Mouse (Mus musculus) left cerebral cortex, adult 18-20 months (tissue): ENCODE measurements around the gene B4galt2. TPM values are rescaled to one million over a fixed set of nuclear protein-coding genes. Genes with fewer than 3 reads are reported as not detected.
A peak's percentile ranks its signal among the peaks of the same experiment; 100 is the strongest.

Experiments
- DNase-seq, 2 experiments: peaks; one replicate each; pipeline ENCODE4 v3.0.0; 2021 to 2022; ENCODE audit warnings: low spot score in 2 of 2, mixed read lengths in 1 of 2
- long read RNA-seq, 2 experiments: library from polyadenylated mRNA; stranded (forward); transcript quantifications; one replicate each; pipeline ENCODE4 v2.0.0; 2021
- total RNA-seq, 2 experiments: library from RNA; stranded (reverse); gene quantifications; 2 replicates each; pipeline ENCODE4 v1.2.3; 2021

Gene B4galt2
- 10 to 100 TPM; 82.6 to 89.3 TPM for total RNA-seq
- long read RNA-seq, experiment 1, transcript B4galt2-201 (8 exons, 2,312 nt): major isoform, 166 of 264 reads
- long read RNA-seq, experiment 1, partial matches to known transcripts: 61 of 264 reads
- long read RNA-seq, experiment 1, other reads (novel, unspliced or antisense): 35 of 264 reads
- long read RNA-seq, experiment 2, transcript B4galt2-201 (8 exons, 2,312 nt): major isoform, 89 of 150 reads
- long read RNA-seq, experiment 2, partial matches to known transcripts: 42 of 150 reads
- long read RNA-seq, experiment 2, other reads (novel, unspliced or antisense): 19 of 150 reads

DNA sequence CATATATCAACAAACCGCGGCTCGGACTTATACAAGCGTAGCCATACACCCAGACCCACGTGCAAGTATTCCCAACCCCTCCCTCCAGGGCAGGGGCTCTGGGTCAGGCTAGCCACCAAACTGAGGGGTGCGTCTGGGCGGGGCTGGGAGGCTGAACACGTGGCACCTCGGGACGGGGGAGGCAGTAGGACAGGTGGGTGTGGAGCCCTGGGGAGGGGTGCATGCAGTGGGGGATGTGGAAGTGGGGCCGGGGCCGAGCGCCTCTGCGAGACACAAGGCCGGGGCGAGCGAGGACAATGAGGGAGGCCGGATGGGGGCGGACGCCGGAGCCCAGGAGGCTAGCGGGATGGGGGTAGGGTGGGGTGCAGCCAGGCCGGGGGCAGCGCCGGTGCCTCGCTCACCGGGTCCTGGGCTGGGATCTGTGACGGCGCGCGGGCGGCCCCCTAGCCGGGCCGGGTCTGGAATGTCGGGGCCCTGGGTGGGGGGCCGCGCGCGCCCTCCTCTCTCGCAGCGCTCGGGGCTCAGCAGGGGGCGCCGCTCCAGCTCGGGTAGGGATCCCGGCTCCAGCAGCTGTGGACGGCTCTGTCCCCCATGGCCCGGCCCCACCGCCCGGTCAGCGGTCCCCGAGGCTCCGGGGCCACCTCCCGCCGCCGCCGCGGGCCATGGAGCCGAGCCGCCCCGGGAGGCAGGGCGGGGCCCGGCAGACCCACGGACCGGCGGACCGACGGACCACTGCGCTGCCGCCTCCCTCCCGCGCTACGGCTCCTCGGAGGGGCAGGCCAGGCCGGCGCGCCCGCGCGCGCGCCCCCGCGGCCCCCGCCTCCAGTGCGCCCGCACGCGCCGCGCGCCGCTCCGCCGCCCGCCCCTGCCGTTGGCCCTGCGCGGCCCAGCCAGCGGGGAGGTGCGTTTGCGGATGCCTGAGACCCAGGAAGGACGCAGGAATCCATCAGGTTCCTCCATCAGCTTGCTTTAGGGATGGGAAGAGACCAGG is at the start of gene B4galt2:
Gene B4galt2, minus strand, starts transcription at position 787 of the 991 bp plus-strand sequence.
- DNase-seq: peak; percentile 60 to 74

GRCm38 (mm10) chr4:117929391-117929881 is 46.1 kb upstream of the B4galt2 start, which contains the start of gene Artn:
TSS of gene Artn (minus strand) at chr4:117929763.
- no peak for DNase-seq

DNA sequence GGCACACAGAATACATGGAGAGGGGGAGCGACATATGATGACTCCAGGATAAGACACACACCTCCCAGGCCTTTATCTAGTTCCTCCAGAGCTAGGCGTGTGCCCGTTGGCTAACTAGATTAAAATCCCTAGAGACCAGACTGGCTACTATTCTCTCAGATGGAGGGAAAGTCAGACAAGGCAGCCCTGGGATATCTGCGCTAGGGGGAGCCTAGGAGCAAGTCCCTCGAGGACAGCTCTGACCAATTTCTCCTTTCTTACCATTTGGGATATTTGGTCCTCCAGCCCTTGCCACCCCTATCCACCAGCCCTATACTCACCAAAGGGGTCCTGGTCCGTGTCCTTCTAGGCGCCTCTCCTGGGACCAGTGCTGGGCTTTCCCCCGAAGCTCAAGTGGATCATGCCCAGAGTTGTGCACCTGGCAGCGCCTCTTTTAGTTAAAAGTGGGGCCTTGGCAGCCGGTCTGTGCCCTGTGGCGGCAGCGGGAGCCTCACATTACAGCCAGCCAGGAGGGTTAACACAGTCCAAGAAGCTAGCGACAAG is 45.5 kb upstream of the B4galt2 start:
- DNase-seq: peak; percentile 59 to 62

- DNase-seq: no peak
Observed at GRCm38 (mm10) chr4:117928234-117928633, 44.9 kb upstream of the B4galt2 start.

DNA sequence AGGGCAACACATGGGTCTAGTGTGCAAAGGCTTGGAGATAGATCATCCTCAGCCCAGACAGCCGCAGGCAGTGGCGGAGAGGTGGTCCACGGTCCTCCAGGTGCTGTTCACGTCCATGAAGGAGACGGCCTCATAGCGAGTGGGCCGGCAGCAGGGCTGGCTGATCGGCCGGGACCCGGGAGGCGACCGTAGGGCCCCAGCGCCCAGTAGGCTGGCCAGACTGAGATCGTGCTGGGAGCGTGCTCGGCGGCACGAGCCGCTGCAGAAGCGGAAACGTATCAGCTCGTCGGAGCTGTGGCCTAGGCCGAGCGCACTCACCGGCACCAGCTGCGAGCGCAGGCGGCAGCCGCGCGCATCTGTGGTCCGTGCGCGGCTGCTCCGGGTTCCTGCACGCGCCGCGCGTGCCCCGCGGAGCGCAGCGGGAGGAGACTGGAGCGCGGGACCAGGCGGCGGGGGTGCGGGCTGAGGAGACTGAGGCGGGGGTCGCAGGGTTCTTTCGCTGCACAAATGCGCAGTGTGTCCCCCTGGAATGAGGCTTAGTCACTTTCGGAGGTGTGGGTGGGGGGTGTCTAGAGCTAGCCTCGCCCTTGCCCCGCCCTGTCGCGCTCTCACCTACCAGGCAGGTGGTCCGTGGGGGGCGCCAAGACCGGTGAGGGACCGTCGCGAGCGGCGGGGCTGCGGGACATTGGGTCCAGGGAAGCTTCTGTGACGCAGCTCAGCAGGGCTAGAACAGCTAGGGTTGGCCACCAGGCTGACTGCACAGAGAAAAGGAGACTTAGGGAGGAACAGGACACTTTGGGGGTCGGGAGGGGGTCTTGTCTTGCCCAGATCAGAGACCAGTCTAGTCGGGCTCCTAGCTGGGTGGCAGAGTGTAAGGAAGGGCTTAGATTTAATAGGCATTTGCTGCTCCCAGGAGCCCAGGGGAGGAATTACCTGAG is 43.5 kb upstream of the B4galt2 start:
- peak; percentile 60 to 67 for DNase-seq

GRCm38 (mm10) chr4:117924916-117925315 is 41.6 kb upstream of the B4galt2 start:
- DNase-seq: no peak

- DNase-seq: no peak
Observed at GRCm38 (mm10) chr4:117923450-117923849, 40.2 kb upstream of the B4galt2 start.

- DNase-seq: no peak
Observed at GRCm38 (mm10) chr4:117921358-117921757, 38.1 kb upstream of the B4galt2 start.

DNA sequence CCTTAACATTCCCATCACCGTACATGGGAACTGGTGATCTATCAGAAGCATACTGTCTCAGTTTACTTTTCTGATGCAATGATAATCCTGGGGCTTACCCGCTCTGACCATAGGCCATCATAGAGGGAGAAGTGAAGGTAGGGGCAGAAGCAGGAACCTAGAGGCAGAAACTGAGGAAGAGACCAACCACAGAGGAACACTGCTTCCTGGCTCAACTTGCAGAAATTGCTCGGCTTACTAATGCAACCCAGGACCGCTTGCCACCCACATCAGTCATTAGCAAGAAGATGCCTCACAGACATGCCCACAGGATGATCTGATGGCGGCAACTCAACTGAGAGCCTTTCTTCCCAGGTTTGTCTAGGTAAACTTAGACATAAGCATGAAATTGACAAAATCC is 35.5 kb upstream of the B4galt2 start:
- no peak for DNase-seq

DNA sequence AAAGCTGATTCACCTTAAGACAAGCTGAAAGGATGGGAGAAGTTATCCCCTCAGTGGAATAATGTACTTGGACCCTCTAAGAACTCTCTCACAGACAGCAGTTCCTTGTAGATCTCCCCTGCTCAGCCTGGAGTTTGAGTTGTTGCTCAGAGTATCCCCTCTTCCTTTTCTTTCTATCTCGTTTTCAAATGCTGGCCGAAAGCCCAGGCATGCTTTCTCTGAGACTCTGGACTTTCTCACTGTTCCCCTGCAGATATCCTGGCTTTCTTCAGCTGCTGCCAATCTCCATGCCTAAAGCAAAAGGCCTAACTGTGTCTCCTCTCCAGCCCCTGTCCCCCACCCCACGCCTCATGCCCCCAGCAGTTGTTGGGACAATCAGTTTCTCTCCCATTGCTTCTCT is 35.0 kb upstream of the B4galt2 start:
- DNase-seq: no peak

DNA sequence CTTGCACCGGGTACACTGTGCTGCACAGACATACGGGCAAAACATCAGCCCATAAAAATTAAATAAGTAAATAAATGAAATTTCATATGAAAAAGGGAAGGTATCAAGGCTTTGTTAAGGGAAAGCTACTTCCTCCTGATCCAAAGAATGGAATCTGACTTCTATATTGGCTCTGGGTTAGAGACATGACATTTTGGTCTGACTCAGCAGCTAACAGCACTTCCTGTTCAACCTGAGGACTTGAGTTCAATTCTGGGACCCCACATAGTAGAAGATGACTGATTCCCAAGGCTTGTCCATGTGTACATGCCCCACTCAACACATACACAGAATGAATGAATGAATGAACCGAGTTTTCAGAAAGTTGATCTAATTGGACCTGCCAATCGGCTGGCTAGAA is 34.6 kb upstream of the B4galt2 start:
- no peak for DNase-seq

- DNase-seq: no peak
Observed at GRCm38 (mm10) chr4:117917402-117917801, 34.1 kb upstream of the B4galt2 start.

DNA sequence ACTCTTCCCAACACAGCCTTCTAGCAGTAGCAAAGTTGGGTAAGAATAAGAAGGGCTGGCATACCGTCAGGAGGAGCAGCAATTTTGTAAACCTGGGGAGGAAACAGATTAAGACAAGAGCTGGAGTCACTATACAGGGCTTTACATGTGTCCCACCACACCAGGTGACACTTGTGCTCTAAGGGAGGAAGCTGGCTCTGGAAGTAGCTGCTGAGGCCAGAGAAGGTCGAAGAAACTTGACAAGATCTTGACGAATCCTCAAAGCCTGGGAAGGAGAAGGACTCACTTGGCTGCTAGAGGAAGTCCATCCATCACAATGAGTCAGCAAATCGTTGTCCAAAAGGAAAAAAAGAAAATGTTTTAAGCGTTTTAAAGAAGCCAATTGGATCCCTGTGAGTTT is 33.1 kb upstream of the B4galt2 start:
- no peak for DNase-seq

GRCm38 (mm10) chr4:117915489-117916105 is 32.3 kb upstream of the B4galt2 start:
- DNase-seq: no peak

GRCm38 (mm10) chr4:117914591-117915442 is 31.5 kb upstream of the B4galt2 start, which contains the start of gene Ipo13:
TSS of gene Ipo13 (minus strand) at chr4:117914999.
- peak; percentile 89 to 93 for DNase-seq

DNA sequence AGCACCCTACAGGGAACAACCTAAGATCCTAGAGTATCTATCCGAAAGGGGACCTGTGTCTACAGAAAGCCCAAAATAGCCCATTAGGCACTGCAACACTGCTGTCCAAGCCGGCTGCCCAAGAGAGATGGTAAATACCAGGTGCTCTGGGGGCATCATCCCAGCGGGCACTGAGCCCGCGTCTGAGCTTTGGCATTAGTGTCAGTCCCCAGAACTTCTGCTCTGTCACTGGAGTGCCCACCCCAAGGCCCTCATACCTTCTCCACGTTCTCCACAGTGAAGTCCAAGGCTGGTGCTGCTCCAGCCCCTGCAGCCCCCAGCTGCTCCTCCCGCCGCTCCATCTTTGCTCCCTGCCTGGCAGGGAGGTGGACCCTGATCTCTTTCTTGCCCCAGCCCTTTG is 30.7 kb upstream of the B4galt2 start:
- no peak for DNase-seq

- DNase-seq: no peak
Observed at GRCm38 (mm10) chr4:117913421-117913820, 30.1 kb upstream of the B4galt2 start.

DNA sequence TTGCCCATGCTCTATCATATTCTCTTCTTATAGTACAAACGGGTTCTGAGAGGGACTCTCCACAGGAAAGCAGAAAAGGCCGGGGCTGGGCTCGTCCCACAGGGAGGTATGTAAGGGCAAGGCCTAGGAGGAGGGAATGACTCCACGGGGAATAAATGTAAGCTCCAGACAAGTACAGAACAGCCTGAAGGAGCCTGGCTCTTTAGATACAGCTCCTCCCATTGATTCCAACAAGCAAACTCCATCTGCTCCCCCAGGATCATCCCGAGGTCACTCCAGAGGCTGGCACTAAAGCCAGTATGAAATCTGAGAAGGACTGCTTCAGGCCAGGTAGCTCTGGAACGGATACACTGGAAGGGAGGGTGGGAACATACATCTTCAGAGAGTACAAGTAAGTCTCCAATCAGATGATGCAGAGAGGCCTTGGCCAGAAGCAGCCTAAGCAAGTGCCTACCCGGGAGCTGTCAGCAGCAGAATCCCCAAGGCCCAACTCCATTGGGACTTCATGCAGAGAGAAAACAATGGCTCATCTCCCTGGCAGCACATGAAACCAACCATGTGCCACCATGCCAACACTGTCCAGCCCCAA is 29.5 kb upstream of the B4galt2 start:
- DNase-seq: no peak
